Mouse (Mus musculus) kidney, embryonic 14.5 days (tissue): ENCODE data around the gene Gm3376. TPM values are rescaled to one million over a fixed set of nuclear protein-coding genes. Genes with fewer than 3 reads are reported as not detected.
"Not testable (repeated sequence)": the region's sequence is repeated elsewhere in the genome, so short reads cannot be mapped to it uniquely, and the experiment has no call there.

Experiments
- ATAC-seq: fragments of 200-750 bp; cut with Nextera tagmentation; 2 replicates; pipeline ENCODE4 v1.8.0; 2017; ENCODE audit warnings: moderate number of reproducible peaks, mild to moderate bottlenecking, moderate TSS enrichment, moderate library complexity; ENCODE audit not compliant: low FRiP score, low TSS enrichment
- H3K27ac ChIP-seq: fragments of 300-500 bp; sonication (generic); 2 replicates; pipeline ENCODE4 v1.5.1; 2014; ENCODE audit warnings: low read depth, mild to moderate bottlenecking, low read length, moderate library complexity, mixed read lengths
- H3K27me3 ChIP-seq: fragments of 300-500 bp; sonication (generic); 2 replicates; pipeline ENCODE4 v1.6.1; 2014; ENCODE audit warnings: mild to moderate bottlenecking, low read length; ENCODE audit not compliant: control insufficient read depth, insufficient read depth
- H3K36me3 ChIP-seq: fragments of 300-500 bp; sonication (generic); 2 replicates; pipeline ENCODE4 v1.6.1; 2014; ENCODE audit warnings: low read length, mixed read lengths; ENCODE audit not compliant: control insufficient read depth, insufficient read depth
- H3K4me1 ChIP-seq: fragments of 300-500 bp; sonication (generic); 2 replicates; pipeline ENCODE4 v1.6.1; 2014; ENCODE audit warnings: low read length, mixed read lengths; ENCODE audit not compliant: control insufficient read depth, insufficient read depth
- H3K4me2 ChIP-seq: fragments of 300-500 bp; sonication (generic); replicated peaks from 2 replicates; pipeline ENCODE4 v1.6.1; 2014; ENCODE audit warnings: low read depth, mild to moderate bottlenecking, low read length
- H3K4me3 ChIP-seq: fragments of 300-500 bp; sonication (generic); 2 replicates; pipeline ENCODE4 v1.5.1; 2014; ENCODE audit warnings: mild to moderate bottlenecking, low read length
- H3K9ac ChIP-seq: fragments of 300-500 bp; sonication (generic); 2 replicates; pipeline ENCODE4 v1.6.1; 2014; ENCODE audit warnings: low read depth, mild to moderate bottlenecking, low read length, moderate library complexity
- H3K9me3 ChIP-seq: fragments of 300-500 bp; sonication (generic); 2 replicates; pipeline ENCODE4 v1.6.1; 2016; ENCODE audit warnings: low read length; ENCODE audit not compliant: control insufficient read depth
- WGBS: fragments of 180-500 bp; shearing (Covaris S2); extraction: QIAGEN DNeasy Blood & Tissue Kit; methylation state at CpG from one replicate; pipeline ENCODE4 v1.1.7; 2014; 5-methylcytosine and 5-hydroxymethylcytosine counted together
- polyA plus RNA-seq: library from polyadenylated mRNA; unstranded; fragments of >200 nt; fragmentation: Nextera tagmentation; extraction: Ambion mirVana; gene quantifications from 2 replicates; pipeline ENCODE4 v1.2.1, GENCODE M21; 2014

The Gm3376 gene
- not detected in 2 replicates for polyA plus RNA-seq

- not testable (repeated sequence) for H3K27ac ChIP-seq, H3K4me3 ChIP-seq, ATAC-seq, H3K4me2 ChIP-seq, H3K4me1 ChIP-seq, H3K9ac ChIP-seq, H3K36me3 ChIP-seq, H3K9me3 ChIP-seq, H3K27me3 ChIP-seq
- no CpG with 5 or more reads among the region's 9 CpGs for WGBS
Observed at GRCm38 (mm10) chrY:3771373-3771772, at the start of gene Gm3376. Gm3376 (plus strand) TSS chrY:3771673.
